Mouse (Mus musculus) megakaryocyte, embryonic 14.5 days (primary cell): Measurements from ENCODE around the gene Npl.

Experiments
- FLI1 ChIP-seq: IDR thresholded peaks from 2 replicates; pipeline ENCODE4 v1.6.1; 2012; ENCODE audit warnings: low read length, inconsistent platforms, mixed read lengths
- GATA1 ChIP-seq: IDR thresholded peaks from 3 replicates; pipeline ENCODE4 v1.6.1; 2012; ENCODE audit warnings: mixed read lengths, low read length, inconsistent platforms, borderline replicate concordance

DNA sequence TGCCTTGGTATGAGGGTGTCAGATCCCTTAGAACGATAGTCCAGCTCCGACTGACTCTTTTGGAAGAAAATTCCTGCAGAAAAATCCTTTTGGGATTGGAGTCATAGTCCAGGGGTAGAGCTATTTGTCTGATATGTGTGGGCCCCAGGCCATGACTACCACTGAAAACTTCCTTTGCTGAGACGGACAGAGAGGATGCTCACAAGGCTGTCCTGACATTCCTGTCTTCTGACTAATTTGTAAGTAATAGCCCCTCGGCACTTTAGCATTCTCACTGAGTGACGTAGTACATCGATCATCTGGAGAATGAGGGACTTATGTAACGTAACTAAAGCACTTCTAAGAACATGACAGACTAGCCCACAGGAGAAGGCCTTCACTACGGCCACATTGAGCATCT is 15.9 kb upstream of the Npl start:
- TF ChIP-seq GATA1 (no peak), FLI1 (no peak)
